Mouse (Mus musculus): Measurements from ENCODE around the gene Tspan1.

Gene Tspan1

DNA sequence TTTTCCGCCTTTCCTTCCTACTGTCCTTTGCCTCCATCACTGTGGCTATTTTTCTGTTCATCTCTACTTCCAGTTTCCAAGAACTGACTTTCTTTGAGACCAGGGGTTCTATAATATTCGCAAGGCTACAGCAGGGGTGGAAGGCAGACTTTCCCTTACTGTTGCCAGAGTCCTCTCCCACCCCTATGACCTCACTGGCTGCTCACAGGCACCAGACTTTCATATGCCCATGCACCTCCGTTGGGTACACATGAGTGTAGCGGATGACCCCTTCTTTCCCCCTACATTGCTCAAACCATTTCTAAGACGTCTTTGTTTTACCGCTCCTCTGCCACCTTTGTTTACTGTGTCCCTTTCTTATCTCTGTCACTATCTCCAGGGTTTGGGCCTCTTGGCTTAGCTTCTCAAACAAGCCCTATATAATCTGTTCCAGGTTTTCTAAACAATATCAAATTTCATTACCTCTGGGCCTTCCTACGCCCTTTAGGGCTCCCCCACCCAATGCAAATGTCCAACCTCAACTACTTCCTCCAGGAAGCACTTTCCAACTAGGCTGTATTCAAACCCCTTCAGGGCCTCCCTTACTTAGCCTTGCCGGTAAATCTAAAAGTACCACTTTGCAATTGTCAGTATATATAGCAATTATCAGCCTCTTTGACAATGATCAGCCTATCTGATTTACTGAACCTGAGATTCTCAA lies 1.5 kb downstream of the Tspan1 start:
- no peak for DNase-seq

DNA sequence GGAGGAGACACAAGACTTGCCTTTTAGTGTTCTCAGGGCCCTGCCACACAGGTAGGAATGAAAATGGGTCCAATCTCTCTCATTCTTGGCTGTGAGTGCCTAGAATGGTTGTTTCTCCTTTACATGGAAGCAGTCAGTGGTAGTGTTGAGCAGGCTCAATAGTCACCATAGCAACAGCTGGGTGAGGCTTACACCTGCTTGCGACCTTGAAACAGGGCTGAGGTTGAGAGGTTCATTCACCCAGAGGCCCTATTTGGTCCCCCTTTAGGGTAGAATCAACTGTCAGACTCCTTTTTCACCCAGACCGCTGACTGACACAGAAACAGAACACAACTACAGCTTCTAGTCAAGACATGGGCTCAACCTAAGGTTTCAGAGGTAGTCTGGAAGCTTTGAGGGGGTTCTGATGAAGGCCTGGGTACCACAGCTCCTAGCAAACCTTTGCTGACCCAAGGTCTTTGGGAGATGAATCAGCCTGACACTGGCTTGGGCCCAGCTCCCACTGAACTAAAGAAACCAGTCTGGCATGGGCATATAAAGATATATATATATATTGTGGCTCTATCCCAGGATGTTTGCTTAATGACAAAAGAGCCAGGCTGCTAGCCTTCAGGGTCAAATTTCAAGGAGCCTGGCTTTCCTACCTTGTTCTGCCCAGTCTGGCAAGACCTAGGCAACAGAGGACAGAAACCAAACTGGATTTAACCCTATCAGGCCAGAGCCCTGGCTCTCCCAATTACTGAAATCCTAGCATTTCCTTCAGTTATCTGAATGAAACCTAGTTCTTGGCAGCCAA lies 2.4 kb downstream of the Tspan1 start:
- DNase-seq = no peak

DNA sequence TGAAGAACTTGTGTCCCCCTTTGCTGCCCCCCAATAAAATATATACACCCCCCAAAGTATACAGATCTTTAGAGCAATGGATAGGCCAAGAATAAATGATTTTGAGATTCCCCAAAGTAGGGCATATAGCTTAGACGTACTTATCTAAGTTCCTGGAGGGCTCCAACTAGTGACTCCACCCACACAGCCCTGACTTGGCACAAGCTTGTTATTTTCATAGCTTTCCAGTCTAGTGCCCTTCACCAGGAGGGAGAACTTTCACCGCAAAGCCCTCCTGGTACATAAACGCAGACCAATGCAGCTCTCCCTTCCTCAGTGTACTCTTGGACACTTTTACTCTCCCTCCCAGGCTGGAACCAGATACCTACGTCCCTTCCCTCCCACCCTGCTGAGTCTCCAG lies 5.3 kb downstream of the Tspan1 start:
- DNase-seq = no peak

GRCm38 (mm10) chr4:116160769-116161168 lies 6.6 kb downstream of the Tspan1 start:
- peak; percentile 65 for DNase-seq

DNA sequence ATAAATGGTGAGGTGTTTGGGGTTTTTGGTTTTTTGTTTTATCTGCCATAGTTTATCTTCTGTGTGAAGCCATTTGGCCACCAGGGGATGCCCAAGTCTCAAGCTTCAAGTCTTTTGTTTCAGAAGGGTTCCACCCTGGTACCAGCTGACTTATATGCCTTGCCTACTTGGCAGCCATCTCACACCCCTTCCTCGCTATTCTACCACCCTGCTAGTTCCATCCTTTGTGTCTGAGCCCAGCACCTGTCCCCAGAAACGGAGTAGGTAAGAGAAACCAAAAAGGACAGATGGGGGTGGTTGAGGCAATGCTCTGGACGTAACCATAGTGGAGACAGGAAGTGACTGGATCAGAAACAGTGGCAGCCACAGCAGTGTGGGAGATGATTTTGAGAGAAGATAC lies 7.5 kb downstream of the Tspan1 start:
- DNase-seq = peak; percentile 65

GRCm38 (mm10) chr4:116157882-116158281 lies 9.5 kb downstream of the Tspan1 start:
- DNase-seq = no peak

DNA sequence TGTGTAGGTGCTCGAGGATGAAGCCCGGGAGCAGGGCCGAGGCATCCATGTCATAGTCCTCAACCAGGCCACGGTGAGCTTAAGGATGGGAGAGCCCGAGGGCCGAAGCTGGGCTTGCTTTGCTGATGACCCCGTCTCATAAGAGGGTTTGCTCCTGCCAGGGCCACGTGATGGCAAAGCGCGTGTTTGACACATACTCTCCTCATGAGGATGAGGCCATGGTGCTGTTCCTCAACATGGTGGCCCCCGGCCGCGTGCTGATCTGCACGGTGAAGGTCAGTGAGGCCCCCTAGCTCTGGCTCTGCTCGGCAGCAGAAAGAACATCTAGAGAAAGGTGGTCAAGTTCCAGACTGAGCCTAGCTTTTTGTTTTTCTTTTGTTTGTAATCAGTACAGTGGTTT lies 14.7 kb downstream of the Tspan1 start:
- no peak for DNase-seq

GRCm38 (mm10) chr4:116151238-116151637 lies 16.2 kb downstream of the Tspan1 start, which contains the start of gene Lurap1:
Gene Lurap1 (minus strand): TSS chr4:116151338.
- no peak for DNase-seq

- DNase-seq = no peak
Measured at GRCm38 (mm10) chr4:116150862-116151221, 16.6 kb downstream of the Tspan1 start.

GRCm38 (mm10) chr4:116150156-116150861 lies 17.1 kb downstream of the Tspan1 start:
- peak; percentile 58 for DNase-seq

DNA sequence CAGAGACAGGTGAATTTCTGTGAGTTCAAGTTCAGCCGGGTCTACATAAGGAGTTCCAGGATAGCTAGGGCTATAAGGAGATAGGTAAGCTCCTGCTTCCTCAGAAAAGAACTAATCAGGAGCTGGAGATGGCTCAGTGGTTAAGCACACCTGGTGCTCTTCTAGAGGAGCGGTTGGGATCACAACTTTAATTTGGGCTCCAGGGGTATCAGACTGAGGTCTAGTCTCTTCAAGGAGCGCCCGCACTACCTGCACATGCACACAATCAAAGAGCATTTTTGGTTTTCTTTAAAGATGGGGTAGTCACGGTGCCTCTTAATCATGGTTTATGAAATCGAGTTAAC lies 17.6 kb downstream of the Tspan1 start:
- DNase-seq = no peak

GRCm38 (mm10) chr4:116143891-116144717 lies 23.3 kb downstream of the Tspan1 start:
- DNase-seq = peak; percentile 75

- no peak for DNase-seq
Measured at GRCm38 (mm10) chr4:116143317-116143811, 24.0 kb downstream of the Tspan1 start.

DNA sequence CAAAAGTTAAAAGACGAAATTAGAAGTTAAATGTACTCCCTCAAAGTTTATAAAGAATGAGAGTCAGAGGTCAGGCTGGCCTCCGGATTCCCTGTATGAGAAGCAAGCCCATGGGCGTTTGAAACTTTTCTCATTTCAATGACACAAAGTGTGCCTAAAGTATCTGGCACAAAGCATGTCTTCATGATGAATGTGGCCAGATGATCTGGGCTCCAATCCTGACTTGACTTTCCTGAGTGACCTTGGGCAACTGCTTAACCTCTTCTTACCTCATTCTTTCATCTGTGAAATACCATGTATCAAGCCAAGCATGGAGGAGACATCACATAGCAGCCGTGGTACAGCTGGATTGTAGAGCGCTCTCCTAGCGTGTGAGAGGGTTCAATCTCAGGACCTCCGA lies 25.1 kb downstream of the Tspan1 start:
- DNase-seq = no peak

DNA sequence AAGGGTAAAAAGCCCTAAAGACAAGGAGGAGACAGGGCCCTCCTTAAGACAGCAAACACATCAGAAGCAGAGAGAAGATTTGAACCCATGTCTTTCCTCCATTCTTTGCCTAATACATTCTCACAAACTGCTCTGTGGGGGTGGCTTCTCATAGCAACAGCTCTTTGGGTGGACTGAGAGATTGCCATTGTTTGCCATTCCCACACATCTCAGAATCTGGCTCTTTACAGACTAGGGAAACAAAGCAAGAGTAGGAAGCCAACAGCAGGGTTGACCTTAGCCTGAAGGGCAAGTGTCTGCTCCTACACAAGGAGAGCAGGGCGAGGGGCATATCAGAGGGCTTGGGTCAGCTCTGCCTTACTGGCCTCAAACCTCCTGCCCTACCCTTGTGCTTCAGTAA lies 25.7 kb downstream of the Tspan1 start:
- DNase-seq = no peak

GRCm38 (mm10) chr4:116140801-116141574 lies 26.4 kb downstream of the Tspan1 start:
- no peak for DNase-seq

GRCm38 (mm10) chr4:116137421-116137996 lies 29.9 kb downstream of the Tspan1 start:
- DNase-seq = no peak

GRCm38 (mm10) chr4:116134990-116135389 lies 32.4 kb downstream of the Tspan1 start:
- no peak for DNase-seq

- no peak for DNase-seq
Measured at GRCm38 (mm10) chr4:116133126-116133525, 34.3 kb downstream of the Tspan1 start.

DNA sequence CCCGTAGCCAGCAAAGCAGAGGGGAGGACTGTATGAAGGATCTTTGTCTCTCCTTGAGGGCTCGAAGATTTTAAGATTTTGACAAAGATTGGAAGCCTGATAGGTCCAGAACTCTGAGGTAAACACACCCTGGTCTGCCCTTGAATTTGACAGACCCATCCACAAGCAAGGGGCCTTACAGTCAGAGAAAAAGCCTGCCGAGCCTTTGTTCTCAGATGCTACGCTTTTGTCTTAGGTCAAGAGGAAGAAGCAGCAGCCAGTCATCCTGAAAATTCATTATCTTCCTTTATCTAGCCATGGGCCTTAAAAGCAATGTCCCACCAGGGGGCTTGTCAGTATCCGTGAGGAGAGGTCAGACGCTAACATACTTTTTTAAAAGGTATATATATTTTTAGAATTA lies 39.4 kb downstream of the Tspan1 start:
- DNase-seq = no peak

- no peak for DNase-seq
Measured at GRCm38 (mm10) chr4:116125803-116126386, 41.5 kb downstream of the Tspan1 start.

All from right cerebral cortex, postnatal 14 days (tissue).